Mouse (Mus musculus): ENCODE data around the gene Tctex1d1.

Gene Tctex1d1

DNA sequence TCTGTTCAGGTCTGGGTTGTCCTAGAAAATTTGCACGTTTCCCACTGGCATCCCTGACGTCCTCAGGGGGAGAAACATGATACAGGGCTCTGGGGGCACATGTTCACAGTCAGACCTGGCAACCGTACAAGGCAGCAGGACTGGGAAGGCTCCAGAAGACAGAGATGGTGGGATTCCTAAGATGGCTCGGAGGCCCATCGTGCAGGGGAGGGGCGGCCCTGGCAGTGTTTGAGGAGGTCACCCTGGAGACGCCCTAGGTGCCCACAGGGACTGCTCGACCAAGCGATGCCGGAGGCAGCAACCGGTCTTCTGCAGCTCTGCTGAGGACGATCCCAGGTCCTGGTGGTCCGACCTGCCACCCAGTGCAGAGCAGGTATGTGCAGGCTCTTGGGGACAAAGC is at the start of gene Tctex1d1:
Gene Tctex1d1, plus strand, starts transcription at position 167 of the 400 bp plus-strand sequence.
- no peak for DNase-seq (ENCODE audit: low spot score)

DNA sequence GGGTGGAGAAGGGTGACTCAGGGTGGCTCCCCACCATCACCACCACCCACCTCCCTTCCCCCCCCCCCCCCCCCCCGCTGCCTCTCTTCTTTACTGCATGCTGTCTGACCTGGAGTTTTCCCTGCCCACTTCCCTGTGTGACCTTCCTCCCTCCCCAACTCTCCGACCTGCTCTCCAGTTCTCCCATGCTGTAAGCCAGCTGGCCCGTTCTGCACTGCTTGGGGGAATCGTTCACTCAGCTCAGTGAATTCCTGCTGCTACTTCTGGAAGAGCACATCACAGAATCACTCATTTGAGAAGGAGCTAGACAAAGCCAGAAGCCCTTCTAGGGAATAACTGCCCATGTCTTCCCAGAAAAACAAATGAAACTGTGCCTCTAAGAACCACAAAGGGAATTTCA is 48.9 kb upstream of the Tctex1d1 start:
- no peak for DNase-seq (ENCODE audit: low spot score)

DNA sequence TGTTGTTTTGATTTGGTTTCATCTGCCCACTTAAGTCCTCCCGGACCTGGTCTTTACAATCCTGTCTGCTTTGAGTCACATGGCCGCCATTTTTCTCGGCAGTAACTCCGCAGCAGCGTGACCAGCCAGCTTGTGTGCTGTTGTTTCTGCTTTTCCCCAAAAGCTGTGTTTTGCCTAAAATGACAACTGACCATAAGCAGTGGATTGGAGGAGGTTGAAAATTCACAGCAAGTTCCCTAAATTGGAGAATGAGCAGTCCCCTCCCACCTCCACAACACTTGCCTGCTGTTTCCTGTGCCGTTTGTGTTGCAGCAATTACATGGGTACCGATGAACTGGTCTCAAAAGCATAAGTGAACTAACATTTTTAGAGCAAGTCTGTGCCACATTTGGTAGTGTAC is 47.7 kb upstream of the Tctex1d1 start:
- DNase-seq (ENCODE audit: low spot score), result no peak

DNA sequence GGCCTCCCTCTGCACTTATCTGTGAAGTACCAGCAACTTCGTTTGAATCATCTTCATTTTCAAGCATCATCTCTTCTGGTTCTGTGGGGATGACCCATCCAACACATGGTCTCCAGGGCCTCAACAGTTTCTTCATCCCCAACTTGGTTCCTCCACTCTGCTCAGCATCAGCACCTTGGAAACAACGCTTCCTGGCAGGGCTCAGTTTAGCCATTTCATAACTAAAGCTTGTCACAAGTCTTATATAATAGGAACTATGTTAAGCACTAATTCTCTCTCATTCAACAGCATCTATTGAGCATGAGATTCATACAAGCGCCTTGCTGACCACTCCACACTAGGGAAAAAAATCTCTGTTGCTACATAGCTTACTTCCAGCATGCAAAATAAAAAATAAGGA is 38.1 kb upstream of the Tctex1d1 start:
- DNase-seq (ENCODE audit: low spot score), result no peak

DNA sequence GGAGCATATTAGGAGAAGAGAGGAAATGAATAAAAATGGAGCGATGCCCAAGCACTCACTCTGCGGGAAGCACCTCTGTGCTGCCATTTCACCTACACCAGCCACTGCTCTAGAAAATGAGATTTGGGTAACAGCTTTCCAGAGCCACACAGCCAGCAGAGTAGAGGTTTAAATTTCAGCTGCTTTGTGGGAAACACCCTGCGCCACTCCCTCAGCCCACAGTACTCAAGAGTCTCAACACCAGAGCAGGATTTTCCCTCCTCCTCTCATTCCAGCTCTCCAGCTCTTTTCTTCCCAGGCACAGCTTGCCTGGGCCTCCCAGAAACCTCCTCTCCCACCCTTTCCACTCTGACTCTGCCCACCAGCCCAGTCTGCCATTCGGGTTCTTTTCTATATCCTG is 37.7 kb upstream of the Tctex1d1 start:
- DNase-seq (ENCODE audit: low spot score), result no peak

DNA sequence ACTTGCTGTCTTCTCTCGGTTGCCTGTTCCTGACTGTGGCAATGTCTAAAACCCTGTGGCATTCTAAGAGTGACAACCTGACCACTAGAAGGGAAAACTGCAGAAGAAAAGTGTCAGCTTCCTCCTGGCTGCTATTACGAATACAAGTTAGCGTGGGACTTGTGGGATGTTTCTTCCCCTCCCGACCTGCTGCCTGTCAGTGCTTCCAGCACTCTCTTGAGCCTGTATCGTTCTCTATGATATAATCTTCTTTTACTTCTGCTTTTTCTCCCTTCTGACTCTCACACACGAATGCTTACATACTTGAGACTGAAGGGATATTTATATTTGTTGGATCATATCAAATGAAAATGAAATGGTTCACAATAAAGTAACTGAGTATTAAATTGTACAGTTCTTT is 34.1 kb upstream of the Tctex1d1 start:
- DNase-seq (ENCODE audit: low spot score), result no peak

DNA sequence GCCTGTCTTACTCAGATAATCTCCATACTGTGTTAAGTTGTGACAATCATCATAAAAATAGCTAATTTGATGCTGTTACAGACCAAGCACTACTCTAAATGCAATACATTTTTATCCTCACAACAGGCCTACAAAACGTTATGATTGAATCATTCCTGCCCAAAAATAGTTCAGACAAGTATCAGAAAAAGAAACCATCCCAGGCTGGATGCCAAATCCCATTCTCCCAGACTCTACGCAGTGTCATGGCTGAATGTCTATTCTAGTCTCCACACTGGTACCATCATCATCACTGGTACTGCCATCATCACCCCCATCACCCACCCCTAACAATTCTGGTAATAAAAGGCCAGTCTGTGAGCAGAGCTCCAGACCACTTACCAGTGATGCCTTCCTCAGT is 25.9 kb upstream of the Tctex1d1 start:
- no peak for DNase-seq (ENCODE audit: low spot score)

DNA sequence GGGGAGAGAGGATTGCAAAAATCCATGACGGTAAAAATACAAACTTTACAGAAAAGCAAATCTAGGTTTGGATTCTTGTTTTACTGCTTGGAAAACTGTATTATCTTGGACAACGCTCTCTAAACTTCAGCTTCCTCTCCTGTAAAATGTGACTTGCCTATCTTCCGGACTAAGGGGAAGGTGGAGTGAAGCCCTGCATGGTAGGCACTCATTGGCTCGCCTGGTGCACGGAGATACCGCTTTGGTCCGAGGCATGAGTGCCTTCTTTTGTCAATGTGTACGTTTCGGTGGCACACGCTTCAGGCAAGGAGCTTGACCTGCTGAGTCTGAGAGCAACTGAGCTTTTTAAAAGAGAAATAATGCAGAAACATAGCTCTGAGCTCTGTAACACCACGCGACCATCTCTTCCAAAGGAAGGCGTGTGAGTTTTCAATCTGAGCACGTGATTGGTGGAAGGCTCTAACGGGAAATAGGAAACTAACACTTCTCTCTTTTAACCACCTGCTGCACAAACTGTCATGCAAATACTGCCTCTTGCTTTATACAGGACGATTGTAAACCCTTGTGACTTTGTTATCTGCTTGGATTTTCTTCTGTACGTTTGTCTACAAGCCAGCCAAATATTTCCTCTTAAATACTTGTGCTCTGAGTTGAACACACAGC is 23.0 kb upstream of the Tctex1d1 start:
- DNase-seq (ENCODE audit: low spot score), result no peak

DNA sequence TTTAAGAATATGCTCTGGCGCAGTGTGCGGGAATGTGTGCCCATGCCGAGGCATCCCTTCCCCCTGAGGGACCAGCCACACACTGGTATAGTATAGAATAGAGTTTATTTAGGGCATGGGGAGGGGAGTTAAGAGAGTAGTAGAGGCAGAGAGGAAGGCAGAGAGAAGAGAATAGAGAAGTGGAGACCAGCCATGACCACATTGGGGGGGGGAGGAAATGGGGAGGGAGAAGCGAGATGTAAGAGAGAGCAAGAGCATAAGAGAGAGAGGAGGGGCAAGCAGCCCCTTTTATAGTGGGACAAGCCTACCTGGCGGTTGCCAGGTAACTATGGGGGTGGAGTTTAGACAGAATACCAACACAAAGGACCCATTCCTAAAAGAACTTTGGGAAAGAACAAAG is 19.0 kb upstream of the Tctex1d1 start:
- DNase-seq (ENCODE audit: low spot score), result no peak

DNA sequence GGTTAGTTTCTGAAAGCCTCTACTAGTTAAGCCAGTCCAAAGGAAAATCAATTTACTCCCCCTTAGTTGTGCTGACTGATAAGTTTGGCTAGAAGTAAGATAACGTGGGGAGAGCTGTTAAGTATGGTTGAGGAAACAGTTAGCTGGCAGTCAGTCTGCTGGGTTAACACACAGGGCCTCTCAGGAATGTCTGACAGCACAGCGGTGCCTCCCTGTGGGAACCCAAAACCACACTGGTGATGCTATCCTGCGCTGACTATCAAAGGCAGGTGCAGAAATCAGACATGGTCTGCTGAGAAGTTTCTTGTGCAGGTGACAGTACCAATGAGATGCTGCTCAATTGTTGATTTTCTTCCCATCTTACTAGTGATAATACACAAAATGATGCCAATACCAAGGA is 14.2 kb upstream of the Tctex1d1 start:
- DNase-seq (ENCODE audit: low spot score), result no peak

DNA sequence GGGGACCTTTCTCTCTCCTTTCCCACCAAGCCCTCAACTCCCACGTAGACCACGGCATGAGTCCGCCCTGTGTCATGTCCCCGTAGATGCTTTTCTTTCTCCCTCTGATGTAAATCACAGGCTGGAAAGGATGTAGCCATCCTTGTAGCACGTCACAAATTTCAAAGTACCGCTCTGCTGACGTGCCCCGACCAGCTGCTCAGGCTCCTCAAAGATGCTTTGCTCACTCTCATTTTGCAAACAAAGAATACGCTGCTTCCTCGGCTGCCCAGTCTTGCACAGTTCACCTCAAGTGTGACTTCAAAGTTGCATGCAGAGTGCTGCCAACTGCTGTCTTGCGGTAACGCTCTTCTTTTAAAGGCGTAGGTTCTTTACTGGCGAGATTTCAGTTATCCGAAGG is 10.6 kb upstream of the Tctex1d1 start:
- DNase-seq (ENCODE audit: low spot score), result no peak

DNA sequence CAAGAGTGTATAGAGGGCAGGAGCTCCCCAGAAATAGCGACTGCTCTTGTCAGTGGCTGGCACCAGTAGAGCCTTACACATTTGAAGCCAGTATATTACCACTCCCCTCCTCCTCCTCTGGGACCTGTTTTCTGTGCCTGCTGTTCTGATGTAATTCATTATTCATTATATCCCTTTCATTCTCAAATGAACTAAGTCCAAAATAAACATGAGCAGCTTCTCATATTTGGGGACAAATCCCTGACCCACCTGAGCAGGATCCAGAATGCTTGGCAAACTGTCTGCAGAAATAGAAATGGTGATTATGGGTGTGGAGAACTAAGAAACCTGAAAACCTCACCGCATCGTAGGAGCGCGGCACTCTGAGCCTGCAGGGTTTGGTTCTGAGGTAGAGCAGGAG is 8.8 kb upstream of the Tctex1d1 start:
- no peak for DNase-seq (ENCODE audit: low spot score)

DNA sequence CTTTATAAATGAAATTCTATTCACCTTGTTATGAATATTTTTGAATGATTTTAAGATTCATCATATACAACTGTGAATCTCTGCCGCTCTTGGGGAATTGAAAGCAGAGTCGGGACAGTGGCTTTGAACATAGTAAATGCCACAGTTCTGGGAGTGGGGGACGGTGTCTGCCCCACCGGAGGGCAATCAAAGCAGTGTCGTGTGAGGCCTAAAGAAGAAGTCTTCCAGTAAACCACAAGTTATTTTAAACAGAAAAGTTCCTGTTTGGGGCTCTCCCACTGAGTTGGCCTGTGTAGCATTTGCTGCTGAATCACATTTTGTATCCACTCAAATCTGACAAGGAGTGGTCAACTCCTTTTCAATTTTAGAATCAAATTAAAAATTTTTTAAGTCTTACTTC is 7.2 kb upstream of the Tctex1d1 start:
- DNase-seq (ENCODE audit: low spot score), result no peak

DNA sequence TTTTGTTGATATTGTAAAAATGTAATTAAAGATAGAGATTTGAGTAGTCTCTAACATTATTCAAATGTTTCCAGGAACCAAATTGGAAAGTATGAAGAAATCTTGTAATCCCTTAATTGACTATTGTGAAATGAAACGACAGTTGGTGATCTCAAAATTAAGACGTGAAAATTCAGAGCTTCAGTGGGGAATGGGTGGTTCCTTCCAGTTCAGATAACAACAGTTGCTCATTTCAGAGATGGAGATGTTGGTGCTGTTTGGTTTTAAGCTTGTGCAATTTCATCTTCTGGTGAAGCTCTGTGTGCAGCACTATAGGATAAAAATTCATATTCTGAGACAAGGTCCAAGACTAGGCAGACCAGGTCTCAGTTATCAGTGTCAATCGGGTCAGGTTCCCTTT is 6.3 kb upstream of the Tctex1d1 start:
- DNase-seq (ENCODE audit: low spot score), result no peak

DNA sequence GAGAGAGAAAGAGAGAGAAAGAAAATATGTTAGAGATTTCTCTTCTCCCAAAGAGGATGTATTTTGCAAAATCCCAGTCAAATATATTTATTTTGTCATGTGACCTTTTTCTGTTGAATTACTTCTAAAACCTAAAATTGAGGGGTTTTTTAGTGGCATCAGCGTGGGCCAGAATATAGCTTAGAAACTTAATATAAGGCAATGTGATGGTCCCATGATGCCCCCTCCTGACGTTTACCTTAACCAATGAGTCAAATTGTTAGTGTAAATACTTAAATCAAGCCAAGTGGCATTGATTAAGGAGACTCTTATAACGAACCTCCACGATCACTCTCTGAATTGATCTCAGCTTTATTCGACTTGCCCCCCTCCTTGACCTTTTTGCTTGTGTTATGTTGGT is 4.2 kb upstream of the Tctex1d1 start:
- DNase-seq (ENCODE audit: low spot score), result no peak

DNA sequence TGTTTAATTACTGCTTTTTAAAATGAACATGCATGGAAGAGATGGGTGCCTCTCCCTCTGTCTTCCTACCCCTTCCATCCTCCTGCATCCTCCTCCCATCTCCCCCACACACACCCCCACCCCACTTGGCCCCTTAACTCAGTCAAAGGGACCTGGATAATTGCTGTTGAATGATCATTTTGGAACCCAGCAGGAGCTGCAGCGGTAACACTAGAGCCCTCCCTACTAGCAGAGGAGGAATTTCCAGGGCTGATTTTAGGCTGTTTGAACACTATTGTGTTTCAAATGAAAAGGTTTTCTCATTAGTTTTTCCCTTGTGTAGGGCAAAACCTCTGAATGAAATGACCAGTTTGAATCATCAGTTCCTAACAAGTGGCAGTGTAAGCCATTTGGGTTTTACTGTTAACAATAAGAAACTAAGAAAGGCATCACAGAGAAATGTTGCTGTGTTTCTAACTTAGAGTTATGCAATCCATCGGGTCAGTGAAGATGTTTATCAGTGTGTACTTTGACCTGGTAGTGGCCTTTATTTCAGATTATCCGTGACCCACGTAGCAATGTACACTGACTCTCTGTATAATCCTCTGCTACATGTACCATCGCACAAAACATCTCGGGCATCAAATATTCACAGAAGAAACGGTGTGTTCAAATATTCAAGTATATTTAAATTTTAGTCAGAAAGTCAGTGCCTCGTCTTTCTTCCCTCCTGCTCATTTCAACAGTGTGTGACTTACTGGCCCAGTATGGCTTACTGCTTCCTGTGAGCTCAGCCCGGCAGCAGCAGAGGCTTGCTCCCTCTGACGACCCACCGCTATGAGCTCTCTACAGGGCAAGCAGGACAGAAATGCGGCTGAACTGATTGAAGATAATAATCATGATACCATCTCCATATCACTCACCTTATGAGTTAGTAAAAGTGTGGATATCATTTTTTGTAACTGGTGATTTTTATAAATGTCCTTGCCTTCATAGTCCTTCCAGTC is 1.8 kb upstream of the Tctex1d1 start:
- no peak for DNase-seq (ENCODE audit: low spot score)

DNA sequence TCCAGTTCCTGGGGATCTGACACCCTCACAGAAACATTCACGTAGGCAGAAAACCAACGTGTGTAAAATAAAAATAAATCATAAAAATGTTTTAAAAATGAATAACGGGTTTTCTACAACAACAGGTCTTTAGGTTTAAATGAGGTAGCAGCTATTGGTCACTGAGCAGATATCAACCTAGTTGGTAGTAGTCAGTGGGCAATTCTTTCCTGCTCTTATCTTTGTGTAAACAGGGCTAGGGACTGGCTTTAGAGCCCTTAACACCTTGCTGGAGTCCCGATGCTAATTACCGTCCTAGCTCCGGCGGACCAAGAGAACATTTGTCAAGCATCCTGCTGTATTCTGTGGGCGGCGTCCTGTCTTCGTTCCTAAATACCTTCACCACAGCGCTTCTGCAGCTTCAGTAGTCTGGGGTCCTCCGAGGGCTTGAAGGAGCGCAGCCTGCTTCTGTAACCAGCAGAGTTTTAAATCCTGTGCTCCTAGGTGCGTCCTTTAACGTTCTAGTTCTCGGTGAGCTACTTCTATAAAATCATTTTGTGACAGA is 556 bp upstream of the Tctex1d1 start:
- DNase-seq (ENCODE audit: low spot score), result no peak

DNA sequence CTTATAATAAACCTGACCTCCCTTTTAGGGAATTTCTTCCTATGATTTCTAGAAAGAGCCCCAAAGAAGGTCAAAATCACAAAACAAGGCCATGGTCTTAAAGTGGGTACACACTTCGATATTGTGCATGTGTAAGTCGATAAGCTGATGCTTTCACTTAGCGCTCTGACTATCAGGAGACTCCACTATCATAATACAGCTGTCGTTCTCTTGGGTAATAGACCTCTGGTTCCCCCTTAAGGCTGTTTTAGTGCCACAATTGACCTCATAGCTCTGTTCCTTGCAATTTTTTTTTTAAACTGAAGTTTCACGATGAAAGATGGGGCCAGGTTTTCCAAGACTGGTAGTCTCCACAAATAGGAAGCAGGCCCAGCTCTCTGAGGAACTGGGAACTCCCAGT is 979 bp downstream of the Tctex1d1 start:
- DNase-seq (ENCODE audit: low spot score), result no peak

DNA sequence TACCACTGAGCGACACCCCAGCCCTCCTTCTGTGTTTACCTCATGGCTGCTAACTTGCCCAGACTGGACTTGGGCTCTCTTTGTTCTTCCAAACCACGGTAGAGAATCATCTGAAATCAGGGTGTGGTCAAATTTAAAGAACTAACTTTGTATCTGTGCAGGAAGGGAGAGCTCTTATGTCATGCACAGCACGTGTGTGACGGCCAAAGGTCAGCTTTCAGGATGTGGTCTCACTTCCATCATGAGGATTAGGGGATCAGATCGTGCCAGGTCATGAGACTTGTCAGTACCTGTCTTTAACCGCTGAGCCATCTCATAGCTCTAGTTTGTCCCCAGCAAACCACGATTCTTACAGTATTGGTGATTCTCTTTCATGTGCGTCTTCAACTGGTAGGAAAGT is 3.3 kb downstream of the Tctex1d1 start:
- DNase-seq (ENCODE audit: low spot score), result no peak

DNA sequence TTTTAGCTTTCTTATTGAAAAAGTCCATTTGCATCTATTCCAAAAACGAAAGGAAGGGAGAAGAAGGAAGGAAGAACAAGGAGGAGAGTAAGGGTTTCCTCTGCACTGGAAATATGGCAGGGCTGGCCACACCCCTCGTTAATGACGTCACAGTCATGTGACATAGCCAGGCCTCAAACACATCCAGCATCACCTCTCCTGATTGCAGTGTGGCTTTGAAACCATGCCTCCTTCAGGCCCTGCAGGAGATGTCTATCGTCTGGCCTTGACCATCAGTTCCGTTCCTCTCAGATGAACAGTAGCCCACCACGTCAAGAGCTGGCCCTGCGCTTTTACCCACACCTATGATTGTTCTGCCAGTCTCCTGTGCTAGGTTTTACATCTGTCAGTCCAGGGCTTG is 7.8 kb downstream of the Tctex1d1 start:
- DNase-seq (ENCODE audit: low spot score), result no peak

DNA sequence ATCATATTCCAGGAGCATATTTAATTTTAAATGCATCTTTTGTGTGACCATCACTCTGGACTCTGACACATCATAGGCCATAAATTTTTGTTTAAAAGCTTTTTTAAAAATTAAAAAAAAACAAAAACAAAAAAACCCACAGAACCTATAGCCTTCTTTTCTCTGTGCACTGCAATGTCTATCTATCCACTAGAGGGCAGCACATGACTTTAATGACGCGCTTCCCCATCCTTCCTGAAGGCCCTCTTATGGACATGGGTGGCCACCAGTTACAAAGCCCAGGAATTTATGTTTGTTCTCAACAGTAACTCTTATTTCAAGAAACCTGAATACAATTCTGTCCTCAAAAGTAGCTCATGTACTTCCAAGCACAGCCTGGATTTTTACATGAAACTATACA is 8.5 kb downstream of the Tctex1d1 start:
- no peak for DNase-seq (ENCODE audit: low spot score)

DNA sequence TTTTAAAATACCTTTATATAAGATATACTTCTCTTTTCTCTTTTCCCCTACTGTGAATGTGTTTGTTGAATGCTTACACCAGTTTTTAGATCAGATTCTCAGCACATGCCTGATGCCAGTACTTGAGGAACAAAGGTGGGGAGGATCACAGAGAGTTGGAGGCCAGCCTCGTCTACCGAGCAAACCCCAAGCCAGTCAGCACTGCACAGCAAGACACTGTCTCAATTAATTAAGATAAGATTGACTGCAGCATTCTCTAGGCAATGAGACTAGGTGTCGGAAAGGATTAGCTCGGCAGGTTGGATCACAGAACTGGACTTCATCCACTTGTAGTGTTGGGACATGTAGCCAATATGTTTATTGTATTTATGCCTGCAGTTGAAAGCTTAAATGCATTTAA is 8.9 kb downstream of the Tctex1d1 start:
- no peak for DNase-seq (ENCODE audit: low spot score)

DNA sequence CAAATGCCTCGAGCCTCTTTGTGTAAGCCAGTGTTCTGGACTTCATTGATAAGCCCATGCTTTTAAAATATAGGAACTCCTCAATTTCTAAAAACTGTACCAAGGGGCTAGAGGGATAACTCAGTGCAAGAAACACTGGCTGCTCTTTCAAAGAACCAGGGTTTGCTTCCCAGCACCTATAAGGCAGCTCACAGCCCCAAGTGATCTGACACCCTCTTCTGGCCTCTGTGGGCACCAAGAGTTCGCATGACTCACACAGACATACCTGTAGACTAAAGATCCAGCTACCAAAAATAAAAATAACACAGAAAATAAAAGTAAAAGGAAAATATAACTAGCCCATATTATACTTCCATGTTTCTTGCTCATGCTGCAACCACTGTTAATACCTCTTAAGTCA is 9.3 kb downstream of the Tctex1d1 start:
- DNase-seq (ENCODE audit: low spot score), result no peak

All from urinary bladder, postnatal 10 days (tissue).